Mouse (Mus musculus) leukemia stem cell, adult 10-12 weeks (primary cell): Measurements from ENCODE around the gene Gatad1. TPM values are rescaled to one million over a fixed set of nuclear protein-coding genes. Genes with fewer than 3 reads are reported as not detected.

ENCODE experiments used
- polyA plus RNA-seq: library from polyadenylated mRNA; stranded (reverse); fragments of >175 nt; gene quantifications from 2 replicates; pipeline ENCODE4 v1.2.3, GENCODE M21; 2012; ENCODE audit warnings: low replicate concordance

Gatad1 gene
- 48.6 and 50.2 TPM in 2 replicates for polyA plus RNA-seq

GRCm38 (mm10) chr5:3657085-3657484 lies at the start of gene Gatad1:
Gene Gatad1, minus strand, starts transcription at chr5:3657185.

DNA sequence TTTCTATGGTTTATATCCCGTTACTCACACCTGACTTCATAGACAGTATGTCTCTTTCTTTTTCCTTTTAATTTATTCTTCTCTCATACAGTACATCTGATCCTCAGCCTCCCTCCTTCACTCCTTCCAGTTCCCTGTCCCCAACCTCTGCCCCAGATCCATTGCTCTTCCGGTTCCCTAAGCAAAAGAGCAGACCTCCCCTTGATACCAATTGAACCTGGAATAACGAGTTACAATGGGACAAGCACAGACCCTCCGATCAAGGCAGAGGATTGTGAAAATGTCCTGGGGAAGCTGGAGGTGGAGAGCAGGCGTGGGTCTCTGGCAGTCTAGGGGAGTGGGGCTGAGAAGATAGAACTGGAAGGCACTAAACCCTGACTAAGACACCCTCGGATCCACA lies 6.1 kb downstream of the Gatad1 start, which contains the start of gene Tmbim7:
TSS of gene Tmbim7 (plus strand) at position 301 of the 400 bp plus-strand sequence.

DNA sequence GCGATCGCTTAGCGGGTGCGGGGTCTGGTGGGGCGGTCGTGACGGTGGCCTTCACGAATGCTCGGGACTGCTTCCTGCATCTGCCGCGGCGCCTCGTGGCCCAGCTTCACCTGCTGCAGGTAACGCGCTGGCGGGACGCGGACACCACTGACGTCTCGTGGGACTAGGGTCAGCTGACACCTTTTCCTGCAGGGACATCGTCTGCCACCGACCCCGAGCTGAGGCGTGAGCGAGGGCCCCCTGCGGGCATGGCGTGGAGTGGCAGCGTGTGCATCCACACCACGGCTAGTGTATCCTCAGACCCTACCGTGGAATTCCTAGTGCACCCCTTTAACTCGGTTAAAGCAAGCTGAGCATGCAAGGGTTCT lies 60.6 kb downstream of the Gatad1 start, which contains the start of gene Rbm48:
TSS of gene Rbm48 (minus strand) at position 187 of the 368 bp plus-strand sequence.

DNA sequence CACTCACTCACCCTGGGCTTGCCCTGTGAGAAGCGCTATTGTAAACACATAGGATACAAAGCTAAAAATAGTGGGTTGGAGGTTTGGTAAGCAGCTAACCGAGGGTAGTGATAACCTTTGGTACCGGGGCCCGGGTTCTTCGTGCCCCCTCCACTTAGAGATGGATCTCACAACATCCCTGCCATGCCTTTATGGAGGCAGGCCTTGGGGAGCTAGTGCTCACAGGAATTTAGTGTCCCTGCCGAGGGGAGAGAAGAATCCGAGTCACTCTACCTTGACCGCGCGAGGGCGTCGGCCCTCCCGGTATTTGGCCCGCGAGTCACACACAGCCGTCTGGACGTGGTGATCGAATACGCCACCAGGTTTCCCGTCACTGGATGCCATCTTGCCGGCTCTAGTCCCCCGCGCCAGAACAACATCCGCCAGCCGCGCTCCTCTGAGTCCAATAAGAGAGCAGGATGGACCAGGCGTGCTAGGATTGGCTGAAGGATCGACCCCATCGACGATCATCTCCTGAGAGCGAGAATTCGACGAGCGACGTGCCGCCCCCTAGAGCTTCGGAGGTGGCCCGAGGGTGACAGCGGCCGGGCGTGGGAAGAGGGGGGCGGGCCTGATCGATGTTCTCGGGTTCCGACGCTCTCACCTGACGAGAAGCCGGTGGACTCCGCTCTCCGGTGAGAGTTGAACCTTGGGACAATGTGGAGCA lies 61.1 kb downstream of the Gatad1 start, which contains the start of gene Pex1:
TSS of gene Pex1 (plus strand) at position 374 of the 706 bp plus-strand sequence.

Other genes with a start within 250 kb of the Gatad1 start
- gene Fam133b, start 113.4 kb downstream of the Gatad1 start, polyA plus RNA-seq = 5.1 and 13.2 TPM in 2 replicates
- 0.10 and 0.63 TPM in 2 replicates for gene 1700109H08Rik, start 85.6 kb downstream of the Gatad1 start, polyA plus RNA-seq
- 1.9 and 2.6 TPM in 2 replicates for gene Pex1, start 61.1 kb downstream of the Gatad1 start, polyA plus RNA-seq
- 1.9 and 3.7 TPM in 2 replicates for gene Rbm48, start 60.6 kb downstream of the Gatad1 start, polyA plus RNA-seq
- gene Tmbim7, start 6.0 kb downstream of the Gatad1 start, polyA plus RNA-seq = not detected in 2 replicates
- 4.8 and 19.7 TPM in 2 replicates for gene Ankib1, start 145.7 kb upstream of the Gatad1 start, polyA plus RNA-seq
- gene Krit1, start 146.0 kb upstream of the Gatad1 start, polyA plus RNA-seq = 2.3 and 6.3 TPM in 2 replicates
- 0.06 TPM in 1 of 2 replicates, not detected in the other for gene Lrrd1, start 188.0 kb upstream of the Gatad1 start, polyA plus RNA-seq
- 0.27 and 0.28 TPM in 2 replicates for gene Mterf1a, start 236.7 kb upstream of the Gatad1 start, polyA plus RNA-seq